Comparison of ENCODE assay signal across 20 mouse cellular contexts in the genomic region with DNA sequence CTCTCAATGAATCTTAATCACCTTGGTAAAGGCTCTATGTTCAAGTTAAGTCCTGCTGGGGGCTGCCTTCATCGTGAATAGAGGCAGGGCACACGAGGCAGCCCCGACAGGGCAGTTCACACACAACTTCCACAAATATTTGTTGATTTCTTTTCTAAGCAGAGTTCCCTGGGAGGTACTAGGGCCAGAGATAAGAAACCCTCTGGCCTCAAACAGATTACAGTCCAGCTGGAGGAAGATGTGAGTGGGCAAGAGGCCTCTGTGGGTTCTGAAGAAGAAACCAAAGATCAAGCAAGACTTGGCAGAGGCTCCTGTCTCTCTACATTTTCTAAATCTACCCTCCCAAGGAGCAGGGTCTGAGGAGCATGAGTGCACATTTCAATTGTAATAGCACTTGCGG.
DNase-seq lines count a peak whose midpoint lies in the region; ATAC-seq and TF ChIP-seq lines count a peak whose summit lies in the region.
"Had no signal": no experiment of that assay in that cellular context is flagged by ENCODE, and none has a peak within 500 bp of the region (broad histone marks: within the 10 kb centered on the region; RNA-seq: fewer than 3 reads in every experiment).

No protein-coding gene starts in this region.

- DNase-seq in forebrain, embryonic 10.5 days (ENCODE audit: extremely low spot score, low spot score), result no peak
- DNase-seq in hindbrain, embryonic 10.5 days (ENCODE audit: low spot score), result no peak
- DNase-seq in hindbrain, postnatal 0 days (ENCODE audit: low spot score), result no peak
- DNase-seq in c-Kit-positive CD71-positive TER-119-positive erythroid progenitor cells, embryonic 14.5 days (ENCODE audit: low spot score), result peak; percentile 12
- DNase-seq in liver, postnatal 0 days, result no peak
- DNase-seq in embryo, embryonic 10 days (ENCODE audit: low spot score), result no peak
- DNase-seq in frontal cortex, postnatal 14 days (ENCODE audit: low spot score in 2 of 2), result no peak
- DNase-seq: adrenal gland, postnatal 10 days; cerebellum, adult 8-10 months; left cerebral cortex, postnatal 4 days; lung, adult 18-20 months; lung, postnatal 4 days; spleen, adult 18-20 months; thymus, adult 18-20 months had no signal

- H3K27ac ChIP-seq in forebrain, embryonic 10.5 days, result 0 out of 2 replicates have a peak overlapping the region, but pooled peaks have one; percentile 45
- no peak overlapping the region for H3K27ac ChIP-seq in forebrain, embryonic 15.5 days (replicated peaks)
- H3K27ac ChIP-seq in hindbrain, embryonic 10.5 days, result peak overlapping the region; percentile 37; the same call in 1 of the 2 replicates
- no peak overlapping the region for H3K27ac ChIP-seq in hindbrain, postnatal 0 days
- no peak overlapping the region for H3K27ac ChIP-seq in liver, postnatal 0 days (ENCODE audit: low read depth)
- H3K27ac ChIP-seq: embryonic facial prominence, embryonic 15.5 days; forebrain, embryonic 13.5 days; kidney, embryonic 15.5 days; layer of hippocampus, adult 2 months had no signal

- 84% methylated on average over 4 of the region's 4 CpGs for whole genome bisulfite sequencing in forebrain, embryonic 10.5 days
- WGBS in forebrain, embryonic 15.5 days, result 68% methylated on average over 4 of the region's 4 CpGs
- 77% methylated on average over 4 of the region's 4 CpGs for WGBS in hindbrain, embryonic 10.5 days
- WGBS in hindbrain, postnatal 0 days, result 62% methylated on average over 4 of the region's 4 CpGs
- WGBS in liver, postnatal 0 days (ENCODE audit: insufficient replicate concordance), result 32% methylated on average over 4 of the region's 4 CpGs

- peak; percentile 67 for TF ChIP-seq EP300 in liver, postnatal 0 days (IDR thresholded peaks at IDR 0.05; ENCODE audit: low read depth)

- peaks cover 17% of the 10 kb centered on the region; the same call in 1 of the 2 replicates for H3K36me3 ChIP-seq in forebrain, embryonic 10.5 days (replicated peaks)
- no peaks in the 10 kb centered on the region for H3K36me3 ChIP-seq in forebrain, embryonic 15.5 days
- H3K36me3 ChIP-seq in hindbrain, embryonic 10.5 days, result peaks cover 17% of the 10 kb centered on the region
- no peaks in the 10 kb centered on the region for H3K36me3 ChIP-seq in hindbrain, postnatal 0 days (ENCODE audit: insufficient read depth, low read length)
- no peaks in the 10 kb centered on the region for H3K36me3 ChIP-seq in liver, postnatal 0 days (replicated peaks; ENCODE audit: insufficient read depth, low read length)
- H3K36me3 ChIP-seq: embryonic facial prominence, embryonic 15.5 days; kidney, embryonic 15.5 days had no signal

- H3K4me3 ChIP-seq in forebrain, embryonic 10.5 days, result no peak overlapping the region
- no peak overlapping the region for H3K4me3 ChIP-seq in forebrain, embryonic 15.5 days
- no peak overlapping the region for H3K4me3 ChIP-seq in hindbrain, embryonic 10.5 days
- H3K4me3 ChIP-seq in hindbrain, postnatal 0 days (ENCODE audit: low read length), result no peak overlapping the region
- H3K4me3 ChIP-seq in liver, postnatal 0 days (ENCODE audit: low read depth, low read length), result no peak overlapping the region
- H3K4me3 ChIP-seq: embryonic facial prominence, embryonic 15.5 days; forebrain, embryonic 13.5 days; kidney, embryonic 15.5 days; layer of hippocampus, adult 2 months had no signal

- H3K27me3 ChIP-seq in forebrain, embryonic 10.5 days (ENCODE audit: poor library complexity, severe bottlenecking), result no peaks in the 10 kb centered on the region
- no peaks in the 10 kb centered on the region for H3K27me3 ChIP-seq in forebrain, embryonic 15.5 days
- no peaks in the 10 kb centered on the region for H3K27me3 ChIP-seq in hindbrain, embryonic 10.5 days (ENCODE audit: insufficient read depth, poor library complexity, severe bottlenecking)
- H3K27me3 ChIP-seq in hindbrain, postnatal 0 days (ENCODE audit: insufficient read depth, low read length), result no peaks in the 10 kb centered on the region
- H3K27me3 ChIP-seq in liver, postnatal 0 days (ENCODE audit: insufficient read depth, low read length), result no peaks in the 10 kb centered on the region
- H3K27me3 ChIP-seq: embryonic facial prominence, embryonic 15.5 days; forebrain, embryonic 13.5 days; kidney, embryonic 15.5 days had no signal

- ATAC-seq in forebrain, embryonic 15.5 days (replicated peaks), result no peak
- no peak for ATAC-seq in hindbrain, postnatal 0 days
- peak; percentile 40; the same call in 1 of the 2 replicates for ATAC-seq in liver, postnatal 0 days
- ATAC-seq: forebrain, embryonic 13.5 days; midbrain, embryonic 16.5 days had no signal

- peaks cover 67% of the 10 kb centered on the region for H3K4me1 ChIP-seq in forebrain, embryonic 10.5 days
- peaks cover 35% of the 10 kb centered on the region for H3K4me1 ChIP-seq in forebrain, embryonic 15.5 days
- peaks cover 45% of the 10 kb centered on the region for H3K4me1 ChIP-seq in hindbrain, embryonic 10.5 days (replicated peaks)
- peaks cover 8% of the 10 kb centered on the region for H3K4me1 ChIP-seq in hindbrain, postnatal 0 days (ENCODE audit: insufficient read depth, low read length)
- H3K4me1 ChIP-seq in liver, postnatal 0 days (ENCODE audit: insufficient read depth), result peaks cover 30% of the 10 kb centered on the region

- no peak for TF ChIP-seq CTCF in hindbrain, postnatal 0 days (IDR thresholded peaks at IDR 0.05; ENCODE audit: low read depth)
- no peak for TF ChIP-seq CTCF in liver, postnatal 0 days (IDR thresholded peaks at IDR 0.05; ENCODE audit: low read depth)

- H3K9ac ChIP-seq in forebrain, embryonic 15.5 days (replicated peaks), result no peak overlapping the region
- no peak overlapping the region for H3K9ac ChIP-seq in hindbrain, postnatal 0 days (replicated peaks; ENCODE audit: low read length)
- H3K9ac ChIP-seq in liver, postnatal 0 days (replicated peaks), result no peak overlapping the region
- H3K9ac ChIP-seq: embryonic facial prominence, embryonic 15.5 days; forebrain, embryonic 13.5 days; kidney, embryonic 15.5 days had no signal

- H3K4me2 ChIP-seq in forebrain, embryonic 15.5 days (replicated peaks), result no peak overlapping the region
- no peak overlapping the region for H3K4me2 ChIP-seq in hindbrain, postnatal 0 days (ENCODE audit: low read depth, low read length)
- no peak overlapping the region for H3K4me2 ChIP-seq in liver, postnatal 0 days (ENCODE audit: low read depth, low read length)
- H3K4me2 ChIP-seq: embryonic facial prominence, embryonic 15.5 days; forebrain, embryonic 13.5 days; kidney, embryonic 15.5 days had no signal

- H3K9me3 ChIP-seq in forebrain, embryonic 10.5 days, result peaks cover 4% of the 10 kb centered on the region; the same call in 1 of the 2 replicates
- no peaks in the 10 kb centered on the region for H3K9me3 ChIP-seq in forebrain, embryonic 15.5 days
- H3K9me3 ChIP-seq in hindbrain, embryonic 10.5 days, result no peaks in the 10 kb centered on the region
- H3K9me3 ChIP-seq in hindbrain, postnatal 0 days (ENCODE audit: low read length), result no peaks in the 10 kb centered on the region
- H3K9me3 ChIP-seq in liver, postnatal 0 days (ENCODE audit: low read length), result no peaks in the 10 kb centered on the region
- H3K9me3 ChIP-seq: embryonic facial prominence, embryonic 15.5 days; forebrain, embryonic 13.5 days; kidney, embryonic 15.5 days had no signal

Comparison
In these comparisons a context has a peak if more than half of its experiments do, and no peak if none do; other contexts are left out.
1. H3K27ac ChIP-seq: peak in forebrain, embryonic 10.5 days (single experiment) and hindbrain, embryonic 10.5 days (single experiment); none in forebrain, embryonic 15.5 days (single experiment), hindbrain, postnatal 0 days (single experiment) and liver, postnatal 0 days (single experiment).